Mouse (Mus musculus): Measurements from ENCODE around the gene Slc6a6.

GRCm38 (mm10) chr6:91712855-91713331 lies 29.0 kb downstream of the Slc6a6 start:
- TF ChIP-seq CTCF (IDR thresholded peaks at IDR 0.05; ENCODE audit: low read depth, low read length) = no peak
- TF ChIP-seq POLR2A (IDR thresholded peaks at IDR 0.05; ENCODE audit: extremely low read depth, insufficient read depth, low read length) = no peak
